Mouse (Mus musculus) erythroblast, embryonic 14.5 days (primary cell): Measurements from ENCODE around the gene Slc13a5. TPM values are rescaled to one million over a fixed set of nuclear protein-coding genes. Genes with fewer than 3 reads are reported as not detected.

Experiments used
- H3K27me3 ChIP-seq: 2 replicates; pipeline ENCODE4 v1.6.1; 2012; ENCODE audit warnings: inconsistent platforms; ENCODE audit not compliant: control insufficient read depth
- H3K36me3 ChIP-seq: 2 replicates; pipeline ENCODE4 v1.6.1; 2012; ENCODE audit warnings: mild to moderate bottlenecking, inconsistent platforms; ENCODE audit not compliant: control insufficient read depth
- H3K4me1 ChIP-seq: 2 replicates; pipeline ENCODE4 v1.6.1; 2012; ENCODE audit warnings: inconsistent platforms; ENCODE audit not compliant: control insufficient read depth
- H3K4me3 ChIP-seq: replicated peaks from 2 replicates; pipeline ENCODE3; 2012; ENCODE audit warnings: moderate library complexity, mild to moderate bottlenecking, inconsistent platforms
- H3K9me3 ChIP-seq: 2 replicates; pipeline ENCODE4 v1.6.1; 2012; ENCODE audit warnings: low read length, inconsistent platforms, mixed read lengths; ENCODE audit not compliant: control insufficient read depth
- GATA1 ChIP-seq: IDR thresholded peaks from 2 replicates; pipeline ENCODE4 v1.6.1; 2012; ENCODE audit warnings: low read length, inconsistent platforms, mixed read lengths
- TAL1 ChIP-seq: IDR thresholded peaks from 3 replicates; pipeline ENCODE4 v1.6.1; 2012; ENCODE audit warnings: low read length, inconsistent platforms, mixed read lengths
- polyA plus RNA-seq: library from polyadenylated mRNA; stranded (reverse); fragments of >175 nt; gene quantifications from 2 replicates; pipeline ENCODE4 v1.2.3, GENCODE M21; 2012

Gene Slc13a5
- polyA plus RNA-seq, 1 experiment, result not detected

- Histone ChIP-seq H3K4me1 (no peaks in the 10 kb centered on the region), H3K4me3 (no peak overlapping the region), H3K9me3 (no peaks in the 10 kb centered on the region), H3K27me3 (no peaks in the 10 kb centered on the region), H3K36me3 (no peaks in the 10 kb centered on the region)
- TF ChIP-seq TAL1 (no peak), GATA1 (no peak)
These were observed 35.0 kb downstream of the Slc13a5 start for GRCm38 (mm10) chr11:72232068-72232467.

GRCm38 (mm10) chr11:72228513-72228912, 38.5 kb downstream of the Slc13a5 start:
- TF ChIP-seq GATA1, result no peak
- TF ChIP-seq TAL1, result no peak
- H3K27me3 ChIP-seq, result no peaks in the 10 kb centered on the region

GRCm38 (mm10) chr11:72226901-72227300, 40.1 kb downstream of the Slc13a5 start:
- Histone ChIP-seq H3K36me3 (no peaks in the 10 kb centered on the region), H3K9me3 (no peaks in the 10 kb centered on the region), H3K4me3 (no peak overlapping the region), H3K4me1 (no peaks in the 10 kb centered on the region), H3K27me3 (no peaks in the 10 kb centered on the region)
- TF ChIP-seq TAL1, result no peak
- TF ChIP-seq GATA1, result no peak

More at GRCm38 (mm10) chr11:72228513-72228912, 38.5 kb downstream of the Slc13a5 start:
- H3K4me3 ChIP-seq, result no peak overlapping the region
- no peaks in the 10 kb centered on the region for H3K9me3 ChIP-seq
- no peaks in the 10 kb centered on the region for H3K4me1 ChIP-seq
- no peaks in the 10 kb centered on the region for H3K36me3 ChIP-seq

- H3K9me3 ChIP-seq, result no peaks in the 10 kb centered on the region
- no peaks in the 10 kb centered on the region; the same call in 1 of the 2 replicates for H3K4me1 ChIP-seq
- no peak for TF ChIP-seq TAL1
- TF ChIP-seq GATA1, result no peak
- H3K27me3 ChIP-seq, result no peaks in the 10 kb centered on the region
- H3K4me3 ChIP-seq, result no peak overlapping the region
- H3K36me3 ChIP-seq, result no peaks in the 10 kb centered on the region
These were observed 40.8 kb downstream of the Slc13a5 start for GRCm38 (mm10) chr11:72226020-72226791.

- Histone ChIP-seq H3K4me1 (no peaks in the 10 kb centered on the region; the same call in 1 of the 2 replicates), H3K27me3 (no peaks in the 10 kb centered on the region), H3K36me3 (no peaks in the 10 kb centered on the region), H3K4me3 (no peak overlapping the region), H3K9me3 (no peaks in the 10 kb centered on the region)
- TF ChIP-seq GATA1 (no peak), TAL1 (no peak)
These were observed 42.2 kb downstream of the Slc13a5 start for GRCm38 (mm10) chr11:72224865-72225264.

- Histone ChIP-seq H3K4me3 (no peak overlapping the region), H3K36me3 (no peaks in the 10 kb centered on the region), H3K4me1 (no peaks in the 10 kb centered on the region; the same call in 1 of the 2 replicates), H3K9me3 (no peaks in the 10 kb centered on the region), H3K27me3 (no peaks in the 10 kb centered on the region)
- TF ChIP-seq GATA1 (no peak), TAL1 (no peak)
These were observed 43.6 kb downstream of the Slc13a5 start for GRCm38 (mm10) chr11:72223414-72223813.

GRCm38 (mm10) chr11:72221278-72221677, 45.7 kb downstream of the Slc13a5 start:
- H3K9me3 ChIP-seq, result no peaks in the 10 kb centered on the region
- 0 out of 2 replicates have a peak, but pooled peaks cover 3% of the 10 kb centered on the region for H3K27me3 ChIP-seq
- H3K36me3 ChIP-seq, result no peaks in the 10 kb centered on the region
- H3K4me3 ChIP-seq, result no peak overlapping the region
- TF ChIP-seq GATA1, result no peak
- H3K4me1 ChIP-seq, result peaks cover under 1% of the 10 kb centered on the region; the same call in 1 of the 2 replicates

- Histone ChIP-seq H3K27me3 (peaks cover 6% of the 10 kb centered on the region; the same call in 1 of the 2 replicates), H3K36me3 (peaks cover 2% of the 10 kb centered on the region), H3K9me3 (no peaks in the 10 kb centered on the region), H3K4me1 (peaks cover 21% of the 10 kb centered on the region), H3K4me3 (no peak overlapping the region)
- no peak for TF ChIP-seq TAL1
- TF ChIP-seq GATA1, result no peak
These were observed 49.9 kb downstream of the Slc13a5 start for GRCm38 (mm10) chr11:72217116-72217515.

- TF ChIP-seq TAL1 (no peak), GATA1 (no peak)
- Histone ChIP-seq H3K4me1 (peaks cover 21% of the 10 kb centered on the region), H3K4me3 (peak within 1 kb of the TSS; percentile 70), H3K36me3 (peaks cover 19% of the 10 kb centered on the region), H3K27me3 (peaks cover 6% of the 10 kb centered on the region; the same call in 1 of the 2 replicates), H3K9me3 (no peaks in the 10 kb centered on the region)
These were observed 51.6 kb downstream of the Slc13a5 start, which contains the start of gene Med31 for GRCm38 (mm10) chr11:72215410-72215797. Gene Med31, minus strand, starts transcription at chr11:72215592.
